Mouse (Mus musculus) liver, embryonic 16.5 days (tissue): ENCODE data around the gene Dnah12. TPM values are rescaled to one million over a fixed set of nuclear protein-coding genes. Genes with fewer than 3 reads are reported as not detected.

Experiments
- ATAC-seq: fragments of 200-750 bp; cut with Nextera tagmentation; 2 replicates; pipeline ENCODE4 v1.8.0; 2017; ENCODE audit warnings: low read depth, mild to moderate bottlenecking, moderate number of reproducible peaks, moderate library complexity
- H3K27ac ChIP-seq: fragments of 300-500 bp; sonication (generic); 2 replicates; pipeline ENCODE4 v1.5.1; 2014; ENCODE audit warnings: mild to moderate bottlenecking, low read length
- H3K27me3 ChIP-seq: fragments of 300-500 bp; sonication (generic); 2 replicates; pipeline ENCODE4 v1.6.1; 2014; ENCODE audit warnings: low read depth, low read length, mixed read lengths; ENCODE audit not compliant: control insufficient read depth, insufficient read depth
- H3K36me3 ChIP-seq: fragments of 300-500 bp; sonication (generic); 2 replicates; pipeline ENCODE4 v1.6.1; 2014; ENCODE audit warnings: mild to moderate bottlenecking; ENCODE audit not compliant: control insufficient read depth, insufficient read depth
- H3K4me1 ChIP-seq: fragments of 300-500 bp; sonication (generic); 2 replicates; pipeline ENCODE4 v1.6.1; 2014; ENCODE audit warnings: low read depth, low read length, mixed read lengths; ENCODE audit not compliant: control insufficient read depth
- H3K4me2 ChIP-seq: fragments of 300-500 bp; sonication (generic); 2 replicates; pipeline ENCODE4 v1.6.1; 2014; ENCODE audit warnings: low read depth, low read length, mixed read lengths
- H3K4me3 ChIP-seq: fragments of 300-500 bp; sonication (generic); 2 replicates; pipeline ENCODE4 v1.5.1; 2014; ENCODE audit warnings: low read depth, mild to moderate bottlenecking, low read length
- H3K9ac ChIP-seq: fragments of 300-500 bp; sonication (generic); 2 replicates; pipeline ENCODE4 v1.6.1; 2014; ENCODE audit warnings: low read depth, low read length
- H3K9me3 ChIP-seq: fragments of 300-500 bp; sonication (generic); replicated peaks from 2 replicates; pipeline ENCODE4 v1.6.1; 2016; ENCODE audit warnings: low read length; ENCODE audit not compliant: control insufficient read depth
- WGBS: fragments of 180-500 bp; shearing (Covaris S2); extraction: QIAGEN DNeasy Blood & Tissue Kit; methylation state at CpG from one replicate; pipeline ENCODE4 v1.1.7; 2014; ENCODE audit not compliant: insufficient replicate concordance; 5-methylcytosine and 5-hydroxymethylcytosine counted together
- polyA plus RNA-seq: library from polyadenylated mRNA; unstranded; fragments of >200 nt; fragmentation: Nextera tagmentation; extraction: Ambion mirVana; gene quantifications from 2 replicates; pipeline ENCODE4 v1.2.1, GENCODE M21; 2015

Gene Dnah12
- polyA plus RNA-seq, 1 experiment from 2014 or later = 0.01 TPM

DNA sequence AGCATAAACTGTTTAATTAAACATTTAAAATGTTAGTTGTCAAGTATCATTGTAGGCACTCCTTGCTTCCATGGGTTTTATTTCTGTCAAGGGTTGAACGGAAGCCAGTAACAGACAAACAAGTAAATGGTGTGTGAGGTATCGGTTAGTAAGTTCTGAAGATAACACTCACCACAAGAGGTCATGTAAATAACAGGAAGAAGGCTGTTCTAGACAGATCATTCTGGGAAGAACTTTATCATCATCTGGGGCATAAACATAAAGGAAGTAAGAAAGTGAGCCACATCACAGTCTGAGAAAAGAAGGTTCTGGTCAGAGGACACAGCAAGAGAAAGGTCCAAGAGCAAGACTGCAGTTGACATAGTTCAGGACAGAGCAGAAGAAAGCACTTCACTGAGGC lies 132.9 kb downstream of the Dnah12 start:
- Histone ChIP-seq H3K36me3 (no peaks in the 10 kb centered on the region), H3K4me1 (no peaks in the 10 kb centered on the region), H3K9ac (no peak overlapping the region), H3K27me3 (no peaks in the 10 kb centered on the region), H3K27ac (no peak overlapping the region), H3K4me2 (no peak overlapping the region), H3K9me3 (no peaks in the 10 kb centered on the region), H3K4me3 (no peak overlapping the region)
- WGBS = 18% methylated on average over 2 of the region's 2 CpGs
- ATAC-seq = no peak

DNA sequence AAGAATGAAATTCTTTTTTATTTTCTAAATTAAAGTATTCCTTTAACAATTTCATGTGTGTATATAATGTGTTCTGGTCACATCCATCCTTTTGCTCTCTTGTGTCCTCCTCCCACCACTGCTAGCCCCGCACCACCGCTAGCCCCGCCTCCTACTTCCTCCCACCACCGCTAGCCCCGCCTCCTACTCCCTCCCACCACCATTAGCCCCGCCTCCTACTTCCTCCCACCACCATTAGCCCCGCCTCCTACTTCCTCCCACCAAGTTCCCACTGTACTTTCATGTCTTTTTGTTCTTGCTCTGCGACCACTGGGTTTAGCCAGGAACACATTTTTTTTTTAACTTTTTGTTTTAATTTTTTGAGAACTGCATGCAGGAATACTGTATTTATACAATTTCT lies 160.0 kb downstream of the Dnah12 start:
- no peaks in the 10 kb centered on the region for H3K9me3 ChIP-seq
- ATAC-seq = no peak
- 37% methylated on average over 8 of the region's 8 CpGs for WGBS
- no peak overlapping the region for H3K4me3 ChIP-seq
- H3K4me1 ChIP-seq = no peaks in the 10 kb centered on the region; the same call in 1 of the 2 replicates
- no peak overlapping the region for H3K27ac ChIP-seq
- H3K36me3 ChIP-seq = no peaks in the 10 kb centered on the region
- H3K9ac ChIP-seq = no peak overlapping the region
- H3K27me3 ChIP-seq = no peaks in the 10 kb centered on the region
- H3K4me2 ChIP-seq = no peak overlapping the region

DNA sequence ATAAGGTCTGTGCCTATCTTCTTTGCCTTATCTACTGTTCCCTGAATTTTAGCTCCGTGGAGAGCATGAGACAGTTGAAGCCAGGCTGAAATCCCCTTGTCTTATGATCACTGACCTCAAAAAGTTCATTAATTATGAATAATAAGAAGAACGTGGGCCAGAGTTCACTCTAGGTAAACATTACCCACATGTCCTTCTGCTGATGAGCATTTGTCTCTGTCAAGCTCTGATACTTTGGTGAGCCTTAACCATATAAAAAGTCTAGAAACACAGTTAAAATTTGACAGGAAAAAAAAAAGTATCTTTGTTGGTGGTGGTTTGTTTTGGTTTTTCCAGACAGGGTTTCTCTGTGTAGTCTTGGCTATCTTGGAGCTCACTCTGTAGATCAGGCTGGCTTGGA lies 161.0 kb downstream of the Dnah12 start:
- WGBS = 59% methylated on average over 2 of the region's 2 CpGs
- H3K4me2 ChIP-seq = no peak overlapping the region
- no peak overlapping the region for H3K9ac ChIP-seq
- no peak overlapping the region for H3K27ac ChIP-seq
- no peaks in the 10 kb centered on the region for H3K36me3 ChIP-seq
- no peak for ATAC-seq
- H3K9me3 ChIP-seq = no peaks in the 10 kb centered on the region
- H3K4me3 ChIP-seq = no peak overlapping the region
- H3K27me3 ChIP-seq = no peaks in the 10 kb centered on the region
- H3K4me1 ChIP-seq = no peaks in the 10 kb centered on the region; the same call in 1 of the 2 replicates

DNA sequence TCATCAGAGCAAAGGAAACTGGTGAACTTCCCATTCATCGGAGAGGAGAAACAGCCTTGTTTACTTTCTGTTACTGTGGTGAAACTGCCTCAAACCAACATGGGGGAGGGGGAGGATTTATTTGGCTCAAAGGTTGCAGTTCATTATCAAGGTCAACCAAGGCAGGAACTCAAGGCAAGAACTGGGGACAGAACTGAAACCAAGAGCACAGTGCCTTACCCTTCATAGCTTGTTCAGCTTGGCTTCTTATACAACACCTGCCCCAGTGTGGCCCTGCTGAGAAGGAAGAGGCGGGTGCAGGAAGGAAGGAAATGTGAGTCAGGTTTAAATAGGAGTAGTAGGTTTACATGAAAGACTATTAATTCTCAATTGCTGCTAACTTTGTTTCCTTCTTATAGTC lies 165.3 kb downstream of the Dnah12 start:
- Histone ChIP-seq H3K36me3 (no peaks in the 10 kb centered on the region), H3K4me1 (no peaks in the 10 kb centered on the region; the same call in 1 of the 2 replicates), H3K9me3 (no peaks in the 10 kb centered on the region), H3K4me2 (peak overlapping the region; percentile 1; the same call in 1 of the 2 replicates), H3K9ac (no peak overlapping the region), H3K27me3 (no peaks in the 10 kb centered on the region), H3K27ac (no peak overlapping the region), H3K4me3 (no peak overlapping the region)
- 33% methylated on average over 2 of the region's 2 CpGs for WGBS
- 0 out of 2 replicates have a peak, but pooled peaks have one; percentile 39 for ATAC-seq

DNA sequence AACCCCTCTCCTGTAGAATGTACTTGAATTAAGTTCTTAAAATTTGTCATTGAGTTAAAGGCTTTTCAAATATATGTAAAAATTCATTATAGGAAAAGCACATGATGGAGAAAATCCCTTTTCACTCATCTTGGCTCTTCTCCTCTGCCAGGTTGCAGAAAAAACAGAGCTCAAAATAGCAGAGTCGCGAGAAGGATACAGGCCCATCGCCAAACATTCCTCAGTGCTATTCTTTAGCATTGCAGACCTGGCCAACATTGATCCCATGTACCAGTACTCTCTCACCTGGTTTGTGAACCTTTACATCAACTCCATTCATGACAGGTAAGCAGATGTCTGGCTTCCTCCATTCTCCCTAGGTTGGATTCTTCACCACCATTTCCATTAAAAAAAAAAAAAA lies 165.9 kb downstream of the Dnah12 start:
- Histone ChIP-seq H3K36me3 (no peaks in the 10 kb centered on the region), H3K4me3 (no peak overlapping the region), H3K4me1 (no peaks in the 10 kb centered on the region; the same call in 1 of the 2 replicates), H3K9me3 (no peaks in the 10 kb centered on the region), H3K27ac (no peak overlapping the region), H3K27me3 (no peaks in the 10 kb centered on the region), H3K9ac (no peak overlapping the region), H3K4me2 (no peak overlapping the region)
- 79% methylated on average over 3 of the region's 3 CpGs for WGBS
- no peak for ATAC-seq

DNA sequence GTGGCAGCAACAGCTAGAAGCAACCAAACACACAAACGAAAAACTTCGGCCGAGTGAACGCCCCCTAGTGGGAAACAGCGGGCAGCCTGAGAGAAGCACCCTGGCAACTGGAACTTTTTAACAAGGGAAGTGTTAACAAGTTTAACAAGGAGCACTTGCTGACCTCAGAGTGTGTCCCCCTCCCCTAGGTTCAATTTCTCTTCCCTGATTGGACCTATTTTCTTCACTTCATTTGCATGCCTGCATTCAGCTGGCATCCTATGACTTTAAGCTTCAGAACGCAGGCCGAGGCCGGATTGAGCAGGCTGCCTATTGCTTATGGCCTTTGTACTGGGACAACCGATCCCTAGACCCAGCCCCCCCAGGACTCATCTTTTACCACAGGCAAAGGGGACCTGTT lies 174.3 kb downstream of the Dnah12 start:
- Histone ChIP-seq H3K36me3 (no peaks in the 10 kb centered on the region), H3K27ac (no peak overlapping the region), H3K9ac (no peak overlapping the region), H3K27me3 (no peaks in the 10 kb centered on the region), H3K9me3 (no peaks in the 10 kb centered on the region), H3K4me2 (no peak overlapping the region), H3K4me1 (no peaks in the 10 kb centered on the region), H3K4me3 (no peak overlapping the region)
- 61% methylated on average over 9 of the region's 9 CpGs for WGBS
- no peak for ATAC-seq

DNA sequence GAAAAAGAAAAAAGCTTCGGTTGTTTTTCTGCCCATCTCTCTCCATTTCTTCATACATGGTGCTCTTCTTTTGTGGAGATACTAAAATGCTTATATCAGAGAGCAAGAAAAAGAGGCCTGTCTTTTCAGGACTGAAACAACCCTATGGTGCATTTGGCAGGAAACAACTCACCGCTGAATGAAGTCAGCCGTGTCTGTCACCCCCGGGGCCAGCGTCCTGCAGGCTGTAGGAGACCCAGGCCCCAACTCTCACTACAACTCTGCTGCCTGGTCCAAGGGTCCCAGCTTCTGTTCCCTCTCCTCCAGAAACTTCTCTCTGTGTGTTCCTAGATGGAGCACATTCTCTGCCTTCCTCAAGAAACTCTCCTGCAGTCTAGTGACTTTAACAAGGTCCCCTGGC lies 175.2 kb downstream of the Dnah12 start:
- Histone ChIP-seq H3K4me3 (no peak overlapping the region), H3K27ac (no peak overlapping the region), H3K27me3 (no peaks in the 10 kb centered on the region), H3K9ac (no peak overlapping the region), H3K36me3 (no peaks in the 10 kb centered on the region), H3K4me2 (no peak overlapping the region), H3K4me1 (no peaks in the 10 kb centered on the region), H3K9me3 (no peaks in the 10 kb centered on the region)
- WGBS = 70% methylated on average over 5 of the region's 5 CpGs
- no peak for ATAC-seq

DNA sequence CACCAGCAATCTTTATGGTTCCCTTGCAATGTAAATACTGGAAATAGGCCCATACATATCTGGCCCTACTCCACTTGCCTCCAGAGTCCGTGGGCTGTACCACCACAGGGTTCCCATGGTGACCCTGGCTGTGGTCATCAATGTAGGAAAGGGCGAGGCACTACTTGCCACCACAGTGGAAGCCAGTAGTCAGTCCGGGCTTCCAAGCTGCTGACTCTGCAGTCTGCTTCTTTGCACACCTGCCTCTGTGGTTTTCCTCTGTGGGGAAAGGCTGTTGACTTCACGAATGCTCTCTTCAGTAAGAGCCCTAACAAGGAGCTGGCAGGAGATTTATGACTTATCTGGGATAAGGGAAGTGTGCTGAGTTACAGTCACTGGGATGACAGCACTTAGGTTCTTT lies 185.7 kb downstream of the Dnah12 start:
- ATAC-seq = no peak
- 23% methylated on average over 4 of the region's 4 CpGs for WGBS
- no peaks in the 10 kb centered on the region for H3K36me3 ChIP-seq

DNA sequence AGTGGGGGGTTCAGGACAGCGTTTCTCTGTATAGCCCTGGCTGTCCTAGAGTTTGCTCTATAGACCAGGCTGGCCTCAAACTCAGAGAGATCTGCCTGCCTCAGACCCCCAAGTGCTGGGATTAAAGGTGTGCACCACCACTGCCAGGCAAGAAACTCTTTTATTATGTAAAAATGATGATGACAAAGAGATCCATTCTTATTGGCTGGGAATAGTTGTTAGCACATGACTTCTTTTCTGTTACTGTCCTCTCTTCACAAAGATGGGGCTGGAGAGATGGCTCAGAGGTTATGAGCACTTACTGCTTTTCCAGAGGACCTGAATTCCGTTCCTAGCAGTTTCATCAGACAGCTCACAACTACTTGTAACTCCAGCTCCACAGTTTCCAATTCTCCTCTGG lies 186.9 kb downstream of the Dnah12 start:
- WGBS = 65% methylated on average over 2 of the region's 2 CpGs
- Histone ChIP-seq H3K36me3 (no peaks in the 10 kb centered on the region), H3K27me3 (no peaks in the 10 kb centered on the region), H3K4me2 (no peak overlapping the region), H3K4me1 (no peaks in the 10 kb centered on the region), H3K9ac (no peak overlapping the region), H3K27ac (no peak overlapping the region), H3K9me3 (no peaks in the 10 kb centered on the region), H3K4me3 (no peak overlapping the region)
- no peak for ATAC-seq

More for the DNA sequence above, 185.7 kb downstream of the Dnah12 start:
- Histone ChIP-seq H3K27me3 (no peaks in the 10 kb centered on the region), H3K4me1 (no peaks in the 10 kb centered on the region), H3K9me3 (no peaks in the 10 kb centered on the region), H3K4me2 (no peak overlapping the region), H3K27ac (no peak overlapping the region), H3K9ac (no peak overlapping the region), H3K4me3 (no peak overlapping the region)
